ENCODE assay signal across 8 mouse cellular contexts in the genomic region with DNA sequence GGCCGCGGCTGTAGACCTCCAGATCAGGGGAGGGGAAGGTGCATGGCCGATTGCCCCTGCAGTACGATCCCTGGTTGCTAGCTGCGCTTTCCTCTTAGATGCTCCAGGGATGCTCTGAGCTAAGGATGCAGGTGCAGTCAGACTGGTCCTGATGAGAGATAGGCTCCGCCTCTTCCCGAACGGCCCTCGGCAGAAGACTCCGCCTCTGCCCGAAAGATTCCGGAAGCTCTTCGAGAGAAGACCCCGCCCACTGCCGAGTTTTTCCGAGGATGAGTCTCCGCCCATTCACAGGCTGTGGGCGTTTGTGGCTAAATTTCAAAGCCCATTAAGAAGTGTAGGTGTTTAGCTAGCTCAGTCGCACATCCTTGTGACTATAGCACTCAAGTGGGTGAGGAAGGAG. TPM values are rescaled to one million over a fixed set of nuclear protein-coding genes. Genes with fewer than 3 reads are reported as not detected.
A peak's percentile ranks its signal among the peaks of the same experiment; 100 is the strongest.
DNase-seq lines count a peak whose midpoint lies in the region; ATAC-seq and TF ChIP-seq lines count a peak whose summit lies in the region.
"Not testable (repeated sequence)": the region's sequence is repeated elsewhere in the genome, so short reads cannot be mapped to it uniquely, and the experiment has no call there.

No protein-coding gene starts in this region.

- intact Hi-C loops in gastrocnemius, adult 2 months (cut with DNase I): not testable (repeated sequence)

- DNase-seq in T-cell, adult 2 months (ENCODE audit: low spot score): peak; percentile 92
- peak; percentile 62 to 84 for DNase-seq in cerebellum, postnatal 4 days (ENCODE audit: low spot score in 2 of 2)
- peak; percentile 86 for DNase-seq in gastrocnemius, adult 2 months
- DNase-seq in layer of hippocampus, postnatal 36 days: peak; percentile 92 to 94
- DNase-seq in lung, postnatal 10 days: peak; percentile 92
- peak; percentile 71 for DNase-seq in ovary, postnatal 14 days (ENCODE audit: low spot score)
- DNase-seq in thymus, postnatal 0 days (ENCODE audit: low spot score): peak; percentile 82

- H3K27me3 ChIP-seq in hindbrain, embryonic 15.5 days: not testable (repeated sequence)

- not testable (repeated sequence) for H3K9me3 ChIP-seq in hindbrain, embryonic 15.5 days

- peak overlapping the region; percentile 43 for H3K4me3 ChIP-seq in gastrocnemius, adult 2 months
- H3K4me3 ChIP-seq in hindbrain, embryonic 15.5 days: peak overlapping the region; percentile 54

- not testable (repeated sequence) for H3K36me3 ChIP-seq in hindbrain, embryonic 15.5 days

- WGBS in hindbrain, embryonic 15.5 days: under 1% methylated on average over 19 of the region's 19 CpGs

- not testable (repeated sequence) for H3K4me1 ChIP-seq in hindbrain, embryonic 15.5 days (replicated peaks)

- peak overlapping the region; percentile 50 for H3K4me2 ChIP-seq in hindbrain, embryonic 15.5 days

- not testable (repeated sequence) for TF ChIP-seq CTCF in gastrocnemius, adult 2 months (IDR thresholded peaks at IDR 0.05)

- H3K27ac ChIP-seq in gastrocnemius, adult 2 months: peak overlapping the region; percentile 40; the same call in 1 of the 2 replicates
- 0 out of 2 replicates have a peak overlapping the region, but pooled peaks have one; percentile 64 for H3K27ac ChIP-seq in hindbrain, embryonic 15.5 days (replicated peaks)

- not testable (repeated sequence) for H3K9ac ChIP-seq in hindbrain, embryonic 15.5 days

- ATAC-seq in hindbrain, embryonic 15.5 days (ENCODE audit: low FRiP score, low read depth): peak; percentile 86

RNA-seq across cellular contexts. Expression of a gene that starts 2.6 kb away (rescaled TPM):
- total RNA-seq in gastrocnemius, adult 2 months (2021): 1 to 10 TPM; 2.7 to 5.2 TPM
- 220 and 239 TPM in 2 replicates for polyA plus RNA-seq in hindbrain, embryonic 15.5 days (2015; fragmentation: Nextera tagmentation; extraction: Ambion mirVana)
- 100 to 1,000 TPM; 483 to 524 TPM for total RNA-seq in layer of hippocampus, postnatal 36 days (2021)
- polyA plus RNA-seq in thymus, postnatal 0 days (2015; fragmentation: Nextera tagmentation; extraction: Ambion mirVana): 1.7 TPM in 2 replicates

RNA-seq across cellular contexts. Expression of a gene that starts 55.8 kb away (rescaled TPM):
- total RNA-seq in gastrocnemius, adult 2 months (2021): 10 to 100 TPM; 20.8 to 20.9 TPM
- polyA plus RNA-seq in hindbrain, embryonic 15.5 days (2015; fragmentation: Nextera tagmentation; extraction: Ambion mirVana): 64.4 and 66.8 TPM in 2 replicates
- 10 to 100 TPM; 44.4 to 50.3 TPM for total RNA-seq in layer of hippocampus, postnatal 36 days (2021)
- 55.5 and 55.6 TPM in 2 replicates for polyA plus RNA-seq in thymus, postnatal 0 days (2015; fragmentation: Nextera tagmentation; extraction: Ambion mirVana)

Comparison
In these comparisons a context has a peak if more than half of its experiments do, and no peak if none do; other contexts are left out.
1. Peak in every context shown above with its lines: DNase-seq, ATAC-seq, H3K4me3 ChIP-seq and H3K27ac ChIP-seq.
2. RNA of a gene that starts 2.6 kb away (total RNA-seq): 483 to 524 TPM in layer of hippocampus, postnatal 36 days; 2.7 to 5.2 TPM in gastrocnemius, adult 2 months; every median in the first group is over 10 times any median in the second.